Mouse (Mus musculus) c-Kit-positive CD71-positive TER-119-negative erythroid progenitor cells, embryonic 14.5 days (primary cell): Measurements from ENCODE around the gene Rb1.

Source experiments
- DNase-seq: peaks from one replicate; pipeline ENCODE4 v3.0.0-alpha.2; 2013; ENCODE audit warnings: low read depth

Rb1 gene

GRCm38 (mm10) chr14:73262210-73262609 lies 63.4 kb downstream of the Rb1 start:
- DNase-seq, result no peak

GRCm38 (mm10) chr14:73258181-73258580 lies 67.4 kb downstream of the Rb1 start:
- DNase-seq, result no peak

- no peak for DNase-seq
Measured at GRCm38 (mm10) chr14:73257348-73257747, 68.3 kb downstream of the Rb1 start.

GRCm38 (mm10) chr14:73255426-73255970 lies 70.1 kb downstream of the Rb1 start:
- DNase-seq, result no peak

GRCm38 (mm10) chr14:73254412-73254811 lies 71.2 kb downstream of the Rb1 start:
- DNase-seq, result no peak

GRCm38 (mm10) chr14:73253453-73254251 lies 72.0 kb downstream of the Rb1 start:
- no peak for DNase-seq

- no peak for DNase-seq
Measured at GRCm38 (mm10) chr14:73252276-73252675, 73.3 kb downstream of the Rb1 start.

GRCm38 (mm10) chr14:73250056-73250455 lies 75.6 kb downstream of the Rb1 start:
- no peak for DNase-seq

GRCm38 (mm10) chr14:73244061-73244597 lies 81.5 kb downstream of the Rb1 start:
- DNase-seq, result no peak

GRCm38 (mm10) chr14:73239857-73240256 lies 85.8 kb downstream of the Rb1 start:
- no peak for DNase-seq

GRCm38 (mm10) chr14:73239291-73239690 lies 86.3 kb downstream of the Rb1 start:
- DNase-seq, result peak; percentile 21

- DNase-seq, result peak; percentile 33
Measured at GRCm38 (mm10) chr14:73238498-73239250, 86.9 kb downstream of the Rb1 start.

- DNase-seq, result peak; percentile 11
Measured at GRCm38 (mm10) chr14:73237848-73238321, 87.7 kb downstream of the Rb1 start, which contains the start of gene Lpar6. Lpar6 (plus strand) TSS chr14:73237895.

GRCm38 (mm10) chr14:73234468-73235031 lies 91.1 kb downstream of the Rb1 start:
- DNase-seq, result no peak

- DNase-seq, result no peak
Measured at GRCm38 (mm10) chr14:73231286-73231982, 94.2 kb downstream of the Rb1 start.

GRCm38 (mm10) chr14:73226849-73227248 lies 98.8 kb downstream of the Rb1 start:
- DNase-seq, result no peak

- no peak for DNase-seq
Measured at GRCm38 (mm10) chr14:73226346-73226745, 99.3 kb downstream of the Rb1 start.

- no peak for DNase-seq
Measured at GRCm38 (mm10) chr14:73222316-73222970, 103.2 kb downstream of the Rb1 start.

GRCm38 (mm10) chr14:73217062-73217461 lies 108.6 kb downstream of the Rb1 start:
- DNase-seq, result no peak

GRCm38 (mm10) chr14:73211477-73211876 lies 114.1 kb downstream of the Rb1 start:
- no peak for DNase-seq

- no peak for DNase-seq
Measured at GRCm38 (mm10) chr14:73210196-73210595, 115.4 kb downstream of the Rb1 start.
